Mouse (Mus musculus) layer of hippocampus, postnatal 36 days (tissue): Measurements from ENCODE around the gene Mettl9. TPM values are rescaled to one million over a fixed set of nuclear protein-coding genes. Genes with fewer than 3 reads are reported as not detected.

Source experiments
- DNase-seq, 2 experiments: peaks; one replicate each; pipeline ENCODE4 v3.0.0; 2022
- total RNA-seq, 2 experiments: library from RNA; stranded (reverse); gene quantifications; 2 replicates each; pipeline ENCODE4 v1.2.3; 2021

The Mettl9 gene
- total RNA-seq, 2 experiments from 2014 or later = 79.8 to 85.9 TPM

DNA sequence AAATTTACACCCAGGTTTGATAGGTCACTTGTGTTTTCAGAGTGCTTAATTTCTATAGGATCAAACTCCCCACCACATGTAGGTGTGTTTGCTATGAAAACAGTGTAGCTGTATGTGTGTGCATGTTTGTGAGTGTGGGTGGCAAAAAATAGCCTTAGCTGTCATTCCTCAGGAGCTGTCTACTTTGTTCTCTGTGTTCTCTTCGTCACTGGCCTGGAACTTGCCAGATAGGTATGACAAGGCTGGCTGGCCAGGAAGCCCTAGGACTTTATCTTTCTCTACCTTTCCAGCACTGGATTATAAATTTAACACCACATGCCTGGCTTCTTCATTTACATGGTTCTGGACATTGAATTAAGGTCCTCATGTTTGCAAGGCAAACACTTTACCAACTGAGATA lies 10.0 kb downstream of the Mettl9 start:
- DNase-seq = no peak

GRCm38 (mm10) chr7:121045671-121046453 lies 11.6 kb downstream of the Mettl9 start:
- no peak for DNase-seq

DNA sequence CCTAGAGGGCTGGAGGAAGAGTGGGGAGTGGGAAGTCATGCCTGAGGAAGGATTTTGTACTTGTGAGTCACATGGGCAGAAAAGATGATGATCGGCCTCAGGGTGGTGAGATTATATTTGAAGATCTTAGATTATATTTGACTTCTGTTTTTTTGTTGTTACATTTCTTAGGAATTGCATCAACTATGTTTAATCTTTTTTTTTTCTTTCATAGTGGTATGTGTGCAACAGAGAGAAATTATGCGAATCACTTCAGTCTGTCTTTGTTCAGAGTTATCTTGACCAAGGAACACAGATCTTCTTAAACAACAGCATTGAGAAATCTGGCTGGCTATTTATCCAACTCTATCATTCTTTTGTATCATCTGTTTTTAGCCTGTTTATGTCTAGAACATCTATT lies 13.4 kb downstream of the Mettl9 start:
- no peak for DNase-seq

- DNase-seq = no peak
These were observed 18.8 kb downstream of the Mettl9 start for GRCm38 (mm10) chr7:121053071-121053470.

DNA sequence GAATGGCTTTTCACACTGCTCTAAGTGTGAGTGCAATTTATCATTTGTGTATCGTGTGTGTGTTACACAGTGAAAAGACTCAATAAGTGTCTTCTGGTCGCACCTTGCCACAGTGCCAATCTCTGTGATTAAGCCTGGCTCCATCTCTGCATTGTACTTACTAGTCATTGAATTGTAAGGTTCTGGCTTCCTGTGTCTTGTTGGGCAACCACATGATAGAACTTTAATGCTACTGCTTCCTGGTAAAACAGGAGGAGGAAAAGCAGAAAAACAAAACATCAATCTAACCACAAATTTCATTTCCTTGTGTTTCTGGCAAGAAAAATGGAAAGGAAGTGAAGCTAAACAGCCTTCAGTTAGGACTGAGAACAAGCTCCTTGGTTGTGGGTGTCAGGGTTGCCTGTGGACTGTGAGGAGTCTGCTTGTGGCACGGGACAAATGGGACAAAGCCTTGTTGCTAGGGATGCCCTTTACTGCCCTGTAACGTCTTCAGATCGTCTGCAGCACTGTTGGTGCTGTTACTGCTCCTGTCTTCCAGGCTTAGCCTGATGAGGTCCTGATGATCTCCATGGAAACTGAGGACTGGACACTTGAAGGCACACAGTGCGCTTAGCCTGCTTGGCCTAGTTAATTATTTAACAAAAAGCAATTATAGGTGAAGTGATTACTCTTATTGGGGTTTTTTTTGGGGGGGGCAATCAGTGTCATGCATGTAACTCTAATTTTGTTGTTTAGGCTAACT lies 25.4 kb downstream of the Mettl9 start:
- no peak for DNase-seq

- DNase-seq = peak in 1 of 2 experiments; percentile 23
These were observed 30.1 kb downstream of the Mettl9 start for GRCm38 (mm10) chr7:121064309-121064708.

DNA sequence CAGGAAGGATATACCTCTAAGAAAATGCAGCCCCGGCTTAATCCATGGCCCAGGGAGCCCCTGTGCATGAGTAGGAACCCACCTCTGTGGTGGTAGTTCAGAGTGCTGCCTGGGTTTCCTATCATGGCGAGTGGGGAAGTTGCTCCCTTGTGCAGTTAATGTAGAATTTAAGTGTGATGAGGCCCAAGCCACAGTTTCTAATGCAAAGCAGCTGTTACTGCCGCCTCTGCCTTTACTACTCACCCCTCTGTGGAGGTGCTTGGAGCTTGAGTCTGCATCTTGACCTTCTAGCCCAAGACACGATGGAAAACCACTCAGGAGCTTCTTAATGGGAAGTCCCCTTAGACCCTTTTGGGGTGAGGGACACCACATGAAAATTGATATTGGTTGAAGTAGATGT lies 37.0 kb downstream of the Mettl9 start:
- DNase-seq = no peak

DNA sequence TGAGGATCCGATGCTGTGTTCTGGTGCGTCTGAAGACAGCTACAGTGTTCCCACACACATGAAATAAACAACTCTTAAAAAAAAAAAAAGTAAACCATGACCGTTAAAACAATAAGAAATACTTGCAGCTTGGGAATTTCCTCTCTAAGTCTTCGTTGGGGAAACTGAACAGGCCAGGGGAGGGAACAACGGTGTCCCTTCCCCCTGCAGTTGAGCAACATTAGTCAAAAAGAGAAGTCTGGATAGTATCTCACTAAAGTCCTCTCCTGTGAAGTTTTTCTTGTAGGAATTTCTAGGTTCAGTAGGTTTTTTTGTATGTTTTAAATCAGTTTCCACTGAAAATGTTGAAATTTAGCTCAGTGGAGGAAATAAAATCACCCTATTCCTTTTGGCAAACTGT lies 38.3 kb downstream of the Mettl9 start:
- DNase-seq = no peak

- DNase-seq = no peak
These were observed 40.0 kb downstream of the Mettl9 start, which contains the start of gene Igsf6 for GRCm38 (mm10) chr7:121074281-121074680. TSS of gene Igsf6 (minus strand) at chr7:121074572.

DNA sequence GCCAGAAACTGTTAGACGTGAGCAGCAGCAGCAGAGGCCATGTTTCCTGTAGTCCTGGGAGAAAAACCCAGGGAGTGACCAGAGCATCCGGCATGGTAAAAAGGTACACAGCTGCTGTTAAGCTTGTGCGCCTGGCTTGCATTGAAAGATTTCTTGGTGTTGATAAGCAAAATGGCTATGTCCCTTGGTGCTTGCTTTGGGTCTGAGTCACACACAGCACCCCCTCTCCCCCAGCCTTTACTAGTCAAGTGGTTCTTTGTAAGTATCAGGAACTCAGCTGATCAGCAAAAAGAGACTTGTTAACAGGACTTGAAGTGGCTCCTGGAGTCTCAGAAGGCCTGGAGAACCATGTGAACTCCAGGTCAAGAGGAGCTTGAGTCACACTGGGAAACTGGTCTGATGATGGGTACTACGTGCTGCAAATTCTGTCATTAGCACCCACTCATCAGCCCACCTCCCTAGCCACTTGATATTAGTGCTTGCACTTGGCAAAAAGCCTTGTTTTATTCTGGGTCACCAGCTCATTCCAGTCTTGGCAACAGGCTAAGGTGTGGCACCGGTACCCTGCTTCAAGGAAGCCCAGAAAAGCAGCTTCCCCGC lies 40.7 kb downstream of the Mettl9 start:
- DNase-seq = no peak

DNA sequence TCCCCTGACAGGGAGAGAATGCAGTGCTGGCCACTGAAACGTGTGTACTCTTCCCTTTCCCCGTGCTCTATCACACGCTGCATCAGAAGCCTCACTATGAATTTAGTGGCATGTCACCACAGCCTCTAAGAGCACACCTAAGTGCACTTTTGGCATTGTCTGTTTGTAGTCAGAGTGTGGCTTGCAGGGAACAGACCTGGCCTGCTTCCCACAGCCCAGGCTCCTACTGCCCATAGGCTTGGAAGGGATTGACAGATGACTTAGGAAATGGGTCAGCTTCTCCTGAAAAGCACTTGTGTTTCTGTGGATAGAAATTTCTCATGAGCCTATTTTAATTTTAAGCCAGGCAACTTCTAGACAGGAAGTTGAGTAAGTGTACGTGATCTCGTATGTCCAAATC lies 41.2 kb downstream of the Mettl9 start:
- DNase-seq = no peak

DNA sequence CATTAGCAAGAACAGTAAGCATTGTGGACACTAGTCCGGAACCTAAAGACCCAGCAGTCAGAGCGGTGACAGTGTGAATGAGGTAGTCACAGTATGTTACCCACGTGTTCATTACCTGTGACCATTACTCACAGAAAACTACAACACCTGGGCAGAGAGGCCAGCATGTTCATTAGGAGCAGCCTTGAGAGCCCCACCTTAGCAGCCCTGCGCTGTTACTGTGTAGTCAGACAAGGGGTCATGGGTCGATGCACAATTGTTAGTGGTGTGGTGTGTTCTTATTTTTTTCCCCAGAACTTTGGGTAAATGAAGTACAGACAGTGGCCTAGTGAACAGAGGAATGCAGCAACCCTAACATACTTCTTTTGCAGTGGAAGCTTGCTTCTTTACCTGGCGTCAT lies 43.1 kb downstream of the Mettl9 start:
- no peak for DNase-seq

DNA sequence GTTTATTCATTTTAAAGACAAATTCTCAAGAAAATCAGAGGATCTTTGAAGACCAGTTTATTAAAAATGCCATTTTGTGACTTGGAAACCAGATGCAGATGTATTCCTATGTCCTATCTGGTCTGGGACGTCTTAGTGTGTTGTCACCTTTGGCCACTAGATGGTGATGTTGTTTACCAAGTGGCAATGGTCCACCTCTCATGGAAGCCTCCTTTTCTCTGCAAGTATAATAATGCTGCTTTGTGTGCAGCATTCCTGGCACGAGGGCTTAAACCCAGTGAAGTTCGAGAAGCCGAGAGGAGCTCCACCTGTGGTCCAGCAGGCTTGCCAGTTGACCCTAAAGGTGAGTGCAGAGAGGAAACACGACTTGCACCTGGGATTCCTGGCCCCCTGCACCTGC lies 43.6 kb downstream of the Mettl9 start:
- DNase-seq = peak; percentile 41 to 66

- DNase-seq = no peak
These were observed 47.1 kb downstream of the Mettl9 start, which contains the start of gene Otoa for GRCm38 (mm10) chr7:121081350-121081749. TSS of gene Otoa (plus strand) at chr7:121081650.

- DNase-seq = no peak
These were observed 47.6 kb downstream of the Mettl9 start for GRCm38 (mm10) chr7:121081816-121082215.

GRCm38 (mm10) chr7:121082949-121083513 lies 48.8 kb downstream of the Mettl9 start:
- no peak for DNase-seq

DNA sequence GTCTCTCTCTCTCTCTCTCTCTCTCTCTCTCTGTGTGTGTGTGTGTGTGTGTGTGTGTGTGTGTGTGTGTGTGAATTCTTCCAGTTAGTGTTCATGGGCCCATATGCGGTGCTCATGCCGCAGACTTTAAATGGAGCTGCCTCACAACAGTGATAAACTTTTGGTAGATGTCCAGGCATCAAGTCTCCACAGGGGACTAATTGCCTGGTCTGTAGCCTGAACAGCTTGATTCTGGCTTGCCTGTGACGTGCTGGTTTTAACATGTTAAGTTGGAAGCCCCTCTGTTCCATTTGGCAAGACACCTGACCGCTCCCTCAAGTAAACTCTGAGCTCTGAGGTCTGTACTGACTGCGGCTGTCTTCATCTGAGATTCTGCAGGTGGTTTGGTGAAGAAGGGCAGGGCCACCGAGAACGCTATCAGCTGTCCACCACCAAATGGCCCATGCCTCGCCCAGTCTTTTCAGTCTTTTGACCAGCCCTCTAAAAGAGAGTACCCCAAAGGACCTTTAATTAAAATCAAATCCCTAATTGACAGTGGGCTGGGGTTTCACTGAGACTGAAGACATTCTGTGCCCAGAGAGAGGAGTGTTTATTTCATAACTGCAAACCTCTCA lies 50.7 kb downstream of the Mettl9 start:
- DNase-seq = no peak

DNA sequence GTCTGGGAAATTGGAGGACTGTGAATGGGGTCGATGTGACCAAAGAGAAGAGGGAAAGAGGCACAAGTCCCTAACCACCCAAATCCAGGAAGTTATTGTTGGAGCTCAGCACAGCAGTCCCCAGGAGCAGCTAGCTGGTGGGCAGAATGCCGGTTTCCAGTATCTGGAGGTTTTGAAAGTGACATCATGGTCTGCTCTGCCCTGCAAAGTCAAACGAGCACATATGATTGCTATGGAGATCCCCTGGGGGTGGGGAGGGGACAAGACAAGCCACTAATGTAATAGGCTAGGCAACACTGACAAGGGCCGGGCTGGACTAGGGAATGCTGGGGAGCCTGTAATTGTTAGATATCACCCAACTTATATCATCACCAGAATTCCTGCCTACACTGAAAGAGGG lies 51.3 kb downstream of the Mettl9 start:
- no peak for DNase-seq

DNA sequence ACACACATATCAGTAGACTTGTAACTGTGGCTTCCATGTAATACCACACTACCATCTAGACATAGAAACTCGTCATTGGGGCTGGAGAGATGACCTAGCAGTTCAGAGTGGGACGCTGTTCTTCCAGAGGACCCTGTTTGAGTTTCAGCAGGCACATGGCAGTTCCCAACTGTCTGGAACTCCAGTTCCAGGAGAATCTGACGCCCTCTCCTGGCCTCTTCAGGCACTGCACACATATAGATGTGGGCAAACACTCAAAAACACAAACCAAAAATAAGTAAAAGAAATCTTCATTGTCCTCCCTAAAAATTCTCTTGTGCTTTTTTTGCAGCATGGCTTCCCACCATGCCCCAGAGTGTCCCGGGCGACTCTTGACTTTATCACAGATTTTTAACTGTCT lies 54.5 kb downstream of the Mettl9 start:
- no peak for DNase-seq

DNA sequence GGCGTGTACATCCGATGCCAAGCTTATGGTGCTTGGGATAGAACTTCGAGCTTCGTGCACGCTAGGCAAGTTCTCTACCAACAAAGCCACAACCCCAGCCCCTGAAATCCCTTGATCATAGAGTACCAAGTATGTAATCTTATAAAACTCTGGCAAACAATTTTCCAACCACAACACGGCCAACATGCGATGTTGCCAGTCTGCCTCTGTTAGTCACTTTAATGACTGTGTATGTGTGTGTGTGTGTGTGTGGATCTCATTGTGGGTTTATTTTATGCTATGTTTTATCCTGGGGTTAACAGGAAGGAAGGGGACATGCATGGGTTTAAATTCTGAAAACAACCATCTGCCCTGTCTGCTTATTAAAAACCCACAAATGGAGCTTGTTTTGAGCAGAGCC lies 56.5 kb downstream of the Mettl9 start:
- DNase-seq = no peak

DNA sequence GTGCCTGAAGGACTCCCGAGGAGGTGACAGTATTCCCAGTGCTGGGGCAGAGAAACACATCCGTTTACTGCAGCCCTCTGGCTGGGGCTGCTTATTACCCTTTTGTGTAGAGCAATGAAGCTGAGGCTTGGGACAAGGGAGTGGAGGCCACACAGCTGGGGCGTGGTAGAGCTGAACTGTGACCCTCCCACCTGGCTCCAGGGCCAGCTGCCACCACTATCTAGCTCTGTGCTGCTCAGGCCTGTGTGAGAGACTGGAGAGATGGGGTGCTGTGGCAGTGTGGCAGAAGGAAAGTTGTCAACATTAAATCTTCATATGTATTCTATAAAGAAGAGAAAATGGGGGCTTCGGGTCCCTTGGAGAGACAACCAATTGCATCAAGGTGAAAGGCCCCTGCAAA lies 58.8 kb downstream of the Mettl9 start:
- no peak for DNase-seq

- DNase-seq = no peak
These were observed 64.6 kb downstream of the Mettl9 start for GRCm38 (mm10) chr7:121098614-121099389.
